Mouse (Mus musculus): Measurements from ENCODE around the gene Smagp.
A peak's percentile ranks its signal among the peaks of the same experiment; 100 is the strongest.

Smagp gene

GRCm38 (mm10) chr15:100636700-100637501, at the start of gene Smagp:
Gene Smagp (minus strand): TSS chr15:100636940.
- DNase-seq (ENCODE audit: low read depth, low spot score) = peak; percentile 58

DNA sequence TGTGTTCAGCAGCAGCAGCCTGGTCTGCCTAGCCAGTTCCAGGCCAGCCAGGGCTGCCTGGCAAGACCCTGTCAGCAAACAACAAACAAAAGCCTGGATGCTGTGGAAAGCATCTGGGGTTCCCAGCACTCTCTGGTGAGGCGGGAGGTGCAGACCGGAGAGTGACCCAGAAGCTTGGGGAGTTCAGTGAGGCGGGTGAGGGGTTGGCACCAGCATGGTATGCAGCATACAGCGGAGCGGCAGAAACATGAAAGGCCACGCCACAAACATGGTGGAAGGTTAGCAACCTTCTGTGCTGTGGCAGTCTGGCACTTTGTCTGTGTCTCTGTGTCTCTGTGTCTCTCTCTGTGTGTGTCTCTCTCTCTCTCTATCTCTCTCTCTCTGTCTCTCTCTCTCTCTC, 49.7 kb upstream of the Smagp start:
- no peak for DNase-seq (ENCODE audit: low read depth, low spot score)

DNA sequence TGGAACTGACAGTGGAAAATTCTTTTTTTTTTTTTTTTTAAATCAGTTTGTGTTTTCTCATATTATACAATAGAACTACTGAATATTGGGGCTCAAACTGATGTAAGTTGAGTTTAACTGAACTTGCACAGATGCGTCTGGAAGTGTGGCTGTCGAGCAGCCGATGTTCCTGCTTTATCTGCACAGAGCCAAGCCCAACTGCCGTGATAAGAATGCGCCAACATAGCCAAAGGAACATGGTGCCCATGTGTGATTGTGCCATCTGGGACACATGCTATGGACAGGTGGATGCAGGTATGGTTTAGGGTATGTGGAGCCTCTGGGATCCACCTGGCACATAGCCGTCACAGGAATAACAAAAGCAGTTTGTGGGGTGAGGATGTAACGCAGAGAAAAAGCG, 49.1 kb upstream of the Smagp start:
- DNase-seq (ENCODE audit: low read depth, low spot score) = no peak

- DNase-seq (ENCODE audit: low read depth, low spot score) = no peak
Observed at GRCm38 (mm10) chr15:100685255-100685654, 48.5 kb upstream of the Smagp start.

DNA sequence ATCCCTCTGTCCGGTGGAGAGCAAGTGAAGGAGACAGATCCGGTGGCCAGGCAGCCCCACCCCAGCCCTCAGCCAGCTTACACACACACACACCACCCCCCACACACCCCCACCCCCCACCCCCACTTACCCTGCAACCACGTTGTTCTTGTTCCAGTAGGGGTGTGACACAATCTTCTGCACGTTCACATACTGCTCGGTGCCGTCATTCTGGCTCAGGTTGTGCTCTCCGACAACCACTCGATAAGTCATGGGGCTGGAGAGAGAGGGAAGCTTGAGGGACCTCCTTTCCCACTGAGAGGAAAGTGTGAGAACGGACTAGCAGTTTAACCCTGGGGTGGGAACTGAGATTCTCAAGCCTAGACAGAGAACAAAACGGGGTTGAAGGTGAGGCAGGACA, 47.7 kb upstream of the Smagp start:
- DNase-seq (ENCODE audit: low read depth, low spot score) = no peak

DNA sequence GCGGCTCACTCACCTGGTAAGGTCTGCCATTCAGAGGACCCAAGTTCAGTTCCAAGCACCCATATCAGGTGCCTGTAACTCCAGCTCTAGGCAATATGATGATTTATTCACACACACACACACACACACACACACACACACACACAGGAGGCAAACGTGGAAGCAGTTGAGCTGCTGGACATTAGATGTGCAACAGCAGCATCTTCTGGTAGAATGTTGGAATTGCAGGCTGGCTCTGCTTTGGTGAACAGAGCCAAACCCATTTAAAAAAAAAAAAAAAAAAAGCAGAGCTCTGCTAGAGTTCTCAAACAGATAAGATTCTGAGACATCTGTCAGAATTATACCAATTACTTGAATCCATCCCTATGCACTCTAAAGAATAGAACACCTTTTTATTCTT, 46.3 kb upstream of the Smagp start:
- DNase-seq (ENCODE audit: low read depth, low spot score) = peak; percentile 86

DNA sequence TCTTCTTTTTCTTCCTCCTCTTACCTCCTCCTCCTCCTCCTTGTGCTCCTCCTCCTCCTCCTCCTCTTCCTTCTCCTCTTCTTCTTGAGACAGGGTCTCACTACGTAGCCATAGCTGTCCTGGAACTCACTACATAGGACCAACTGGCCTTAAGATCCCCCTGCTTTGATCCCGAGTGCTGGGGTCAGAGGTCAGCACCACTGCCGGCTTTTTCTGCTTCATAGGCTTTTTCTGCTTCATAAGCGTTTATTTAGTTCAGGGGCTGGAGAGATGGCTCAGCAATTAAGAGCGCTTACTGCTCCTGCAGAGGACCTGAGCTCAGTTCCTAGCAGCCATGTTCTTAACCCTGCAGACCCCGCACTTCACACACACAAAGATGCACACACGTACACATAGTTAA, 45.0 kb upstream of the Smagp start:
- peak; percentile 27 for DNase-seq (ENCODE audit: low read depth, low spot score)

DNA sequence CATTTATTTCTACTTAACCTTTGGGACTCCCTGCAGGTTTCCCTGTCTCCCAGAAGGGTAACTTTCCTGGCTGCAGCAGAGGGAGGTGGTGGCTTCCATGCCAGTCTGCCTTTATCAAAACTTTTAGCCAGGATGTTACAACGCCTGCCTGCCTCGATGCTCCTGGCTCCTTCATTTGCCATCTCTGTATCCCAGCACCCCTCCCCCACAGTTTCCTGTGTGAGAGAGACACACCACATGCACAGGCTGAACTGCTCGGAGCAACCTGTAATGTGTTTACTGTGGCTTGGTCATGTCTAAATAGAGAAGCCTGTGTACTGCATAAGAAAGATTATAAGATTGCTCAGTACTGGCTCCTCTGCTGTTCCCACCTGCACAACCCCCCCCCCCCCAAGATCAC, 43.6 kb upstream of the Smagp start:
- DNase-seq (ENCODE audit: low read depth, low spot score) = no peak

- no peak for DNase-seq (ENCODE audit: low read depth, low spot score)
Observed at GRCm38 (mm10) chr15:100679005-100679404, 42.3 kb upstream of the Smagp start.

DNA sequence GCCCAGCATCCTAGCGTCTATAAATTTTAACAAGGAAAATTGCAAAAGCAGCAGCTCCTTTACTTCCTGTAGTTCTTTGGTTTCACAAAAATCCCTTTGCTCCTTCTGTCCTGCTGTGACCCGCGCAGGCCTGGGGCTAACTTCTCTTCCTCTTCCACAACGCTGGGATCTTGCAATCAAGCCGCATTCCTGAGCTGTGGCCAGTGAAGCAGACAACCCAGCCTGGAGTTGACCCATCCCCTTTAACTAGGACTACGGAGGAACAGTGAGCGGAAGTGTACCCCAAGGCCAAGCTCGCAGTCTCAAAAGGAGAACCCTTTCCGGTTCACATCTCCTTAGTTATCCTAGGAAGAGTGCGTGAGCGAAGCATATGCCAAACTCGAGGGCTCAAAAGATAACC, 41.8 kb upstream of the Smagp start:
- DNase-seq (ENCODE audit: low read depth, low spot score) = no peak

DNA sequence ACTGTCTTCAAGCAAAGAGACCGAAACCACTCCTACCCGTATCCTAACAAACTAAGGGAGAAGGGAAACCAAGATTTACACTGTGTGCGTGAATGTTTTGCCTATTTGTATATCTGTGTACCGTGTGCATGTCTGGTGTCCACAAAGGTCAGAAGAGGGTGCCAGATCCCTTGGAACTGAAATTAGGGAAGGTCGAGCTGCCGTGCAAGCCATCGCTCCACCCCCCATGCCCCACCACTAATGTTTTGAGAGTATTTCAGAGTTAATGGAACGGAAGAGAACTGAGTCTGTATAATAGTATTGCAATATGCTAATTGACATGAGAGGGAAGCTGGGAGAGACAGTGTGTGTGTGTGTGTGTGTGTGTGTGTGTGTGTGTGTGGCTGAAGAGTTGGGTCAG, 40.9 kb upstream of the Smagp start:
- no peak for DNase-seq (ENCODE audit: low read depth, low spot score)

GRCm38 (mm10) chr15:100676521-100676920, 39.8 kb upstream of the Smagp start:
- DNase-seq (ENCODE audit: low read depth, low spot score) = no peak

DNA sequence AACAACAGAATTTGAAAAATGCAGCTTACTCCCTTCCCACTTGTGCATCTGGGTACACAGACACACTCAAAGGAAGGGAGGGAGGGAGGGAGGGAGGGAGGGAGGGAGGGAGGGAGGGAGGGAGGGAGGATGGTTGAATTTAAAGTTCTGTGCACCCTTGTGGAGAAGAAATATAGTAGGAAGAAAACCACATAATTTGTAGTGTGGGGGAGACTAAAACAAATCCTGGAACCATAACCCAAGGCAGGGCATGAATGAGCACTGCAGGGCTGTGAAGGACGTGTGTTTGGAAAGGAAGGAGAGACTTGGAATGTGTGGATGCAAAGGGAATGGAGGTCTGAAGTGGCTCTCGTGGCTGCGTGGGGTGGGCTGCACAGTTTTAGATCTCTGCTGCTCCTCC, 38.7 kb upstream of the Smagp start:
- DNase-seq (ENCODE audit: low read depth, low spot score) = no peak

DNA sequence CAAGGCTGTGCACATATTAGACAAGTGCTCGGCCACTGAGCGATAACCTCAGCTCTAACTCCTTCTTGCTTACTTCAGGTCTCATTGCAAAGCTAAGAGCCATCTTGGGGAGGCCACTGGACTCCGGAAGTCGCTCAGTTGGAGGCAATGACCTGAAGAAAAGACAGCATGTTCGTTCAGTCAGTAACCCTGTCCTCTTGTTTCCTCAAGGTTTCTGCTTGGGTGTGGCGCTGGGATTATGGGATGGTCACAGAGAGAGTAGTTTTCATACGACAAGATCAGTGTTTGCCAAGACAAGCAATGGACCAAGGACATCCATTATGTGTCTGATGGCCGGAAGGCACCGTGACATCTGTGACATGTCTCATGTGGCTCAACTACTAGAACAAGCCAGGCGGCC, 37.8 kb upstream of the Smagp start:
- DNase-seq (ENCODE audit: low read depth, low spot score) = no peak

GRCm38 (mm10) chr15:100673585-100674391, 37.0 kb upstream of the Smagp start:
- no peak for DNase-seq (ENCODE audit: low read depth, low spot score)

GRCm38 (mm10) chr15:100670833-100671232, 34.1 kb upstream of the Smagp start:
- no peak for DNase-seq (ENCODE audit: low read depth, low spot score)

DNA sequence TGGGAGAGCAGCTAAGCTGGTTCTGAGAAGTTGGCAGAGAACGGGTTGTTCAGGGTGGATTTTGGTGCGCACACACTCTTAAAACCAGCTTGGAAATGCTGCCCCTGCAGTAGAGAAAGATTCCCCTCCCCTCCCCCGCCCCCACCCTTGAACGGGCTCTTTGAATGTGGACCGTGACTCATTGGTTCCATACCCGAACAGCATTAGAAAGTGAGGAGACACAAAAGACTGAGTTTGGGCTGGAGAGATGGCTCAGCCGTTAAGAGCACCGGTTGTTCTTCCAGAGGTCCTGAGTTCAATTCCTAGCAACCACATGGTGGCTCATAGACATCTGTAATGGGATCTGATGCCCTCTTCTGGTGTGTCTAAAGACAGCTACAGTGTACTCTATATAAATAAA, 33.3 kb upstream of the Smagp start:
- no peak for DNase-seq (ENCODE audit: low read depth, low spot score)

GRCm38 (mm10) chr15:100669337-100669736, 32.6 kb upstream of the Smagp start, which contains the start of gene Bin2:
Gene Bin2 (minus strand): TSS chr15:100669553.
- no peak for DNase-seq (ENCODE audit: low read depth, low spot score)

DNA sequence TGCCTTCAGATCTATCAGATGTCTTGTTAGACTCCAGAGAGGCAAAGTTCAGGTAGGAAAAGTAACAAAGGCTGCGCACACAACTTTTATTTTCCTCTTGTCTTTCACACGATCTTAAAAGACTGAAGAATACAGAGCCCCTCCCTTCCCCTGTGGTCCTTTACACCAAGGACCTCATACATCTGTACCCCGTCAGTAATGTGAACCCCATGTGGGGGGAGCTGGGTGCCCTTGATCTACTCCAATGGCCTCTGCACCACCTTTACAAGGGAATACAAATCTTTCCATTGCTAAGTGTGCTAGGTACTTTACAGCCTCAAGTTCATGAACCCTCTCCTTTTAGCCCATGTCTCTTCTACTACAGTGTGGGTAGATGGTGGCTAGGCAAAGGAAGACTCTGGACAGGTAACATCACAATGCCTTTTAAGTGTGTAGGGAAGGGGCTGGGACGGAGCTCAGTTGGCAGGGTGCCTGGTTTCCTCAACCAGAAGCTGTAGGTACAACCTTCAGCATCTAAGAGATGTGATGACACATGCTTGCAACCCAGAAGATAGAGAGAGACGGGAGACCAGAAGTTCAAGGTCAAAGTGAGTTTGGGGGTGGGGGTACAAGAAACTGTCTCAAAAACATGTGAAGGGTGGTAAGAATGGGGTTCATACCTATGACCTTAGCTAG, 31.3 kb upstream of the Smagp start:
- no peak for DNase-seq (ENCODE audit: low read depth, low spot score)

DNA sequence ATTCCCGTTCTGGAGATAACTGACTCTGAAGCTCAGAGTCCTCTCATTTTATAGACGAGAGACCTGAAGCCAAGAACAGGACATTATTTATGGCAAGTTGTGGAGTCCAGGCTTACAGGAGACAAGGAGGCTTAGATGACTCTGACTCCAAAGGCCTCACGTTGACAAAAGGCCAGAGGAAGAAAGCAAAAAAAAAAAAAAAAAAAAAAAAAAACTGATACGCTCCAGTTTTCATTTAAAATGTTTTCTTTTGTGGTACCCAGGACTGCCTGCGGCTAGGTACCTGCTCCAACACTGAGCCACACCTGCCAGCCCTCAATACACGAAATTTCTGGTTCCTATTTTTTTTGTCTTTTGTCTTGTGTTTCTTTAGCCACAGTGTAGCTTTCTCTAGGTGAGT, 30.7 kb upstream of the Smagp start:
- no peak for DNase-seq (ENCODE audit: low read depth, low spot score)

GRCm38 (mm10) chr15:100666851-100667250, 30.1 kb upstream of the Smagp start:
- DNase-seq (ENCODE audit: low read depth, low spot score) = no peak

DNA sequence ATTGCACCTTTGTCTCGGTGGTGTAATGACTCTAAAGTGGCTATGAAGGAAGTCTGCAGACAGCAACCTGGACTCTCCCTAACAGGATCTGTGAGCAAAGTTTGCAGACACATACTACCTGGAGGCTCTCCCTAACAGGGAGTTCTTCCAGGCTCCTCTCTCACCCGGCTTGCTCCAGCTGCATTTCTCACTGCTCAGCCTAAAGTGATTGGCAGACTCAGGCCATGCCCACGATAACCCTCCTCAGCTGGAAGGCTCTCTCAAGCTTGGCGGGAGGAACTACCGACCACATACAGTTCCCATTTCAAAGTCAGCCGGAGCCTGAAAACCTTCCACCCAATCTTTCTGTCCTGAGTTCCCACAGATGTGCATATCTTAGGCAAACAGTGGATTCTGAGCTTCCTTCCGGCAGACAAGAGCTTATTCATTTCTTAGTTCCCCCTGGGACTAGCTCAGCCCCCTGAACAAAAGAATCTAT, 29.5 kb upstream of the Smagp start:
- no peak for DNase-seq (ENCODE audit: low read depth, low spot score)
